Mouse (Mus musculus) hindbrain, postnatal 0 days (tissue): ENCODE results near the gene Slc38a11. TPM values are rescaled to one million over a fixed set of nuclear protein-coding genes. Genes with fewer than 3 reads are reported as not detected.

ENCODE experiments used
- ATAC-seq: fragments of 200-750 bp; cut with Nextera tagmentation; 2 replicates; pipeline ENCODE4 v1.8.0; 2017; ENCODE audit warnings: mild to moderate bottlenecking, moderate TSS enrichment, moderate library complexity
- DNase-seq: peaks from one replicate; pipeline ENCODE4 v3.0.0-alpha.2; 2015; ENCODE audit warnings: low spot score
- H3K27ac ChIP-seq: fragments of 300-500 bp; sonication (generic); 2 replicates; pipeline ENCODE4 v1.5.1; 2014; ENCODE audit warnings: mild to moderate bottlenecking
- H3K27me3 ChIP-seq: fragments of 300-500 bp; sonication (generic); 2 replicates; pipeline ENCODE4 v1.6.1; 2014; ENCODE audit warnings: low read length, mixed read lengths; ENCODE audit not compliant: insufficient read depth
- H3K36me3 ChIP-seq: fragments of 300-500 bp; sonication (generic); 2 replicates; pipeline ENCODE4 v1.6.1; 2014; ENCODE audit warnings: low read length, mixed read lengths; ENCODE audit not compliant: insufficient read depth
- H3K4me1 ChIP-seq: fragments of 300-500 bp; sonication (generic); 2 replicates; pipeline ENCODE4 v1.6.1; 2014; ENCODE audit warnings: antibody characterized with exemption, low read length, mixed read lengths; ENCODE audit not compliant: insufficient read depth
- H3K4me2 ChIP-seq: fragments of 300-500 bp; sonication (generic); 2 replicates; pipeline ENCODE4 v1.6.1; 2014; ENCODE audit warnings: low read depth, mild to moderate bottlenecking, low read length, moderate library complexity, mixed read lengths
- H3K4me3 ChIP-seq: fragments of 300-500 bp; sonication (generic); 2 replicates; pipeline ENCODE4 v1.5.1; 2014; ENCODE audit warnings: low read length
- H3K9ac ChIP-seq: fragments of 300-500 bp; sonication (generic); replicated peaks from 2 replicates; pipeline ENCODE4 v1.6.1; 2014; ENCODE audit warnings: mild to moderate bottlenecking, low read length, moderate library complexity, mixed read lengths
- H3K9me3 ChIP-seq: fragments of 300-500 bp; sonication (generic); 2 replicates; pipeline ENCODE4 v1.6.1; 2016; ENCODE audit warnings: low read length, mixed read lengths
- CTCF ChIP-seq: IDR thresholded peaks from 2 replicates; pipeline ENCODE4 v1.5.1; 2016; ENCODE audit warnings: antibody characterized with exemption, control low read depth, low read depth
- WGBS: fragments of 180-500 bp; shearing (Covaris S2); extraction: QIAGEN DNeasy Blood & Tissue Kit; methylation state at CpG from one replicate; pipeline ENCODE4 v1.1.7; 2014; 5-methylcytosine and 5-hydroxymethylcytosine counted together
- microRNA-seq, 2 experiments: library from miRNA; unstranded; fragments of <30 nt; microRNA quantifications; one replicate each; pipeline ENCODE4; 2016
- polyA plus RNA-seq: library from polyadenylated mRNA; unstranded; fragments of >200 nt; fragmentation: Nextera tagmentation; extraction: Ambion mirVana; gene quantifications from 2 replicates; pipeline ENCODE4 v1.2.1, GENCODE M21; 2015
- total RNA-seq: library from RNA; depleted of rRNA; stranded (reverse); fragments of >200 nt; gene quantifications from 2 replicates; pipeline ENCODE4 v1.2.3, GENCODE M21; 2014; rRNA removed

The Slc38a11 gene
- total and polyA plus RNA-seq, 2 experiments from 2014 or later = 1.5 to 4.1 TPM

DNA sequence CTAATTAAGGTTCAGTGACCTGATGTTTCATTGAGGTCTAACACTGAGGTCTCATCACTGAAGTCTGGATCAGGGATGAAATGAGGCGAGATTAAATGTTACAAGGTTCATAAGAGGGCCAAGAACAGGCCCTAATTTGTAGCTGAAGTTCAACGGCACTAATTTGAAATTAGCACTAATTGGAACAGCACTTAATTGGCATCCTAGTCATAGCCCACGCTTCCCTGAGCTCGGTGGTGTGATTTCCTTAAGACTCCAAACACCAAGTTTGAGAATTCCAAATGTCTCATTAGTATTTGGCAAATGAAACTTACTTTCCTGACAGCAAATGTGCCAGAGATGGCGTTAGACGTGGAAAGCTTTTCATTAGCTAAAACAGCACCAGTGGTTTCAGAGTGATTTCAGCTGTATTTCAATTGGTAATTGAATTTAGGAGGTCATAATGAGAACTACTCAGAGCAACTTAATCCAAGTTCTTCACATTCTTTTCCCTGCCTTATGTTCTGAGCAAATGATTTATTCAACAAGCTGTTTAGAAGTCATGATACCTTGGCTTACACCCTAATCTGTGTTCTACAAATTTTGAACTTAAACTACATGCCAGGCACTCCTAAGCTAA lies 88.3 kb downstream of the Slc38a11 start:
- TF ChIP-seq CTCF = no peak
- no peak for ATAC-seq
- WGBS = 73% methylated on average over 6 of the region's 6 CpGs
- no peaks in the 10 kb centered on the region for H3K27me3 ChIP-seq
- no peaks in the 10 kb centered on the region for H3K36me3 ChIP-seq
- H3K4me3 ChIP-seq = no peak overlapping the region
- peak; percentile 15 for DNase-seq
- no peaks in the 10 kb centered on the region for H3K9me3 ChIP-seq
- no peaks in the 10 kb centered on the region for H3K4me1 ChIP-seq
- H3K4me2 ChIP-seq = no peak overlapping the region
- H3K27ac ChIP-seq = no peak overlapping the region
- H3K9ac ChIP-seq = no peak overlapping the region

DNA sequence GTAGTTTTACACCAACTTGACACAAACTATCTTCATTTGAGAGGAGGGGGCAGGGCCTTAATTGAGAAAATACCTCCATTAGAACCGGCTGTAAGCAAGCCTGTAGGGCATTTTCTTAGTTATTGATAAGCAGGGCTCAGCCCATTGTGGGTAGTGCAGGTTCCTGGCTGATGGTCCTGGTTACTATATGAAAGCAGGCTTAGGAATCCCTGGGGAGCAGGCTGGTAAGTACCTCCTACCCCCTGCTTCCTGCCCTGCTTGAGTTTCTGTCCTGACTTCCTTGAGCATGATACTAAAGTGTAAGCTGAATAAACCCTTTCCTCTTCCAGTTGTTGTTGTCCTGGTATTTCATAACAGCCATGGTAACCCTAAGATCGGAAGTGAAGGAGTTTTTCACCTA lies 89.9 kb downstream of the Slc38a11 start:
- no peak for TF ChIP-seq CTCF
- DNase-seq (no peak), ATAC-seq (no peak)
- 58% methylated on average over 2 of the region's 2 CpGs for WGBS
- Histone ChIP-seq H3K9me3 (no peaks in the 10 kb centered on the region), H3K4me1 (no peaks in the 10 kb centered on the region), H3K4me2 (no peak overlapping the region), H3K4me3 (no peak overlapping the region), H3K27ac (no peak overlapping the region), H3K27me3 (no peaks in the 10 kb centered on the region), H3K36me3 (no peaks in the 10 kb centered on the region), H3K9ac (no peak overlapping the region)

DNA sequence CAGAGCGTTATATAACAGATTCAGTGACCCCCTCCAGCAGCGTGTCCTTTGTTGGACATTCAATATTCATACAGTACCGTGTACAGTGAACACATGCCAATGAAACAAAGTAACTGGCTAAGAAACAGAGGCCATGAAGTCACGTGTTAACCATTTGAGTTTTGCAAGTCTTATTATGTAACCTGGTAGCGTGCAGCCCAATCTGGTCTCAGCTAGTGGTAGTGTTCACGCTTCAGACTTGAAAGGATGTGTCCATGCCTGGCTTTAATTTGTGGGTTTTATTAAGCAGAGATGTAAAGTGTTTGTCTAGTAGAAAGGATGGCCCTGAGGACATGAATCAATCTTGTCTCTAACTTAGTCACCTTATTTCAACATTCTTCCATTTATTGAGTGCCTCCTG lies 95.1 kb downstream of the Slc38a11 start:
- TF ChIP-seq CTCF = no peak
- WGBS = 89% methylated on average over 6 of the region's 6 CpGs
- H3K27ac ChIP-seq = no peak overlapping the region
- no peaks in the 10 kb centered on the region for H3K36me3 ChIP-seq
- H3K27me3 ChIP-seq = no peaks in the 10 kb centered on the region
- H3K4me1 ChIP-seq = no peaks in the 10 kb centered on the region
- DNase-seq = no peak
- no peak overlapping the region for H3K9ac ChIP-seq
- H3K4me2 ChIP-seq = no peak overlapping the region
- H3K9me3 ChIP-seq = no peaks in the 10 kb centered on the region
- no peak for ATAC-seq
- no peak overlapping the region for H3K4me3 ChIP-seq

DNA sequence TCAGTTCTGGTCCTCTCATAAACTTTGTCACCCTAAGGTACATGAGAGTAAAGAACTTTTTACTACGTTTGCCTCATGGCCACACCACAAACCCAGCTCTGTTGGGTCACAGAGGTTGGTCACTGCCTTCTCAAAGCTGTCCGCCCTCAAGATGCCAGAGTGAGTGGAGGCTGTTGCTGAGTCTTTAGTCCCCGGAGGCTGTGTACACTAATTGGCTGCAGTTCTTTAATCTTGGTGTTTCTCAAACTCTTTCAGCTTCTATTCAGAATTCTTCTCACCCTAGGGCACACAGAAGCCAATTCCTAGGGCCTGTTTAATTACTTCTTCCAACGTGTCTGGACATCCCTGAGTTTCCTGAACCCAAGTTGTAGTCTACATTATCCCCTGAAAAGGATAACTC lies 96.0 kb downstream of the Slc38a11 start:
- no peak overlapping the region for H3K9ac ChIP-seq
- no peaks in the 10 kb centered on the region for H3K36me3 ChIP-seq

DNA sequence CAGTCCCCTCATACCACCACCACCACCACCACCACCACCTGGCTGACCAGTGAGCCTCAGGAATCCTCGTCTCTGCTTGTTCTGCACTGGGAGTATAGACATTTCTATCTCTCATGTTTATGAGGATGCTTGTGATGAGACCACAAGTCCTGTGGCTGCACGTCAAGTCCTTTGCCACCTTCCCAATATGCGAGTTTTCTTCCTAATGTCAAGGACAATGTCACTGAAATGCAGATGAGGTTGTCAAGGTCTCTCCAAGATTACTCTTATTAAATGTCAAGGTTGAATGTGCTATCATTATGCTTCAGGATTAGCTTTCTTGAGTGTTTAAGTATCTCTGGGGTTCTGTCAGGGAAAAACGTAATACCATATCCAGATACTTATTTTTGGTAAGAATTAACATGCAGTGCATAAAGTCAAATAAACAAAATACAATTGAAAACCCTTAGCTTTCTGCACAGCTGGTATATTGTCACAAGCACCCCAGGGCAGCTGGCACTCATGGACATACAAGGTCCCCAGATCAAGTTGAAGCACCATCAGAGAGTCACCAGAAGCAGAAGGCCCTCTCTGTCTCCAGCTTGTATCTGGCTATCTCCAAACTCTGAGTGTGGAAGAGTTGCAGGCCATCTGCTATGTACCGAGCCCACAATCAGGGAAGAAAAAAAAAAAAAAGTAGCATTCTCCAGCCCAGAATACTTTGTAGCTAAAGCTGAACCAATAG lies 97.1 kb downstream of the Slc38a11 start:
- no peak overlapping the region for H3K9ac ChIP-seq
- H3K36me3 ChIP-seq = no peaks in the 10 kb centered on the region
- ATAC-seq (no peak), DNase-seq (no peak)
- WGBS = 88% methylated on average over 5 of the region's 5 CpGs
- H3K4me1 ChIP-seq = no peaks in the 10 kb centered on the region
- no peak for TF ChIP-seq CTCF
- no peaks in the 10 kb centered on the region for H3K27me3 ChIP-seq
- H3K4me3 ChIP-seq = no peak overlapping the region
- no peak overlapping the region for H3K4me2 ChIP-seq
- H3K27ac ChIP-seq = no peak overlapping the region
- no peaks in the 10 kb centered on the region for H3K9me3 ChIP-seq

More for the DNA sequence above, 96.0 kb downstream of the Slc38a11 start:
- Histone ChIP-seq H3K4me2 (no peak overlapping the region), H3K27ac (no peak overlapping the region), H3K27me3 (no peaks in the 10 kb centered on the region), H3K9me3 (no peaks in the 10 kb centered on the region), H3K4me1 (no peaks in the 10 kb centered on the region), H3K4me3 (no peak overlapping the region)
- TF ChIP-seq CTCF = no peak
- WGBS = 61% methylated on average over 4 of the region's 4 CpGs
- ATAC-seq (no peak), DNase-seq (no peak)

Small RNA genes within 50 kb of the gene (microRNA-seq; reads per million reads assigned to microRNA genes)
- gene Mir6337 = 0 reads per million in 2 experiments

Other genes with a start within 250 kb of the Slc38a11 start
- 2.4 and 2.5 TPM in 2 replicates for gene Cobll1, start 124.6 kb downstream of the Slc38a11 start, total RNA-seq
- gene Cobll1, start 124.6 kb downstream of the Slc38a11 start, polyA plus RNA-seq = 3.3 and 3.5 TPM in 2 replicates
- gene Scn3a, start 203.6 kb upstream of the Slc38a11 start, total RNA-seq = 52.6 and 65.1 TPM in 2 replicates
- gene Scn3a, start 203.6 kb upstream of the Slc38a11 start, polyA plus RNA-seq = 31.1 and 32.1 TPM in 2 replicates